Mouse (Mus musculus): Measurements from ENCODE around the gene Cmtm6.

DNA sequence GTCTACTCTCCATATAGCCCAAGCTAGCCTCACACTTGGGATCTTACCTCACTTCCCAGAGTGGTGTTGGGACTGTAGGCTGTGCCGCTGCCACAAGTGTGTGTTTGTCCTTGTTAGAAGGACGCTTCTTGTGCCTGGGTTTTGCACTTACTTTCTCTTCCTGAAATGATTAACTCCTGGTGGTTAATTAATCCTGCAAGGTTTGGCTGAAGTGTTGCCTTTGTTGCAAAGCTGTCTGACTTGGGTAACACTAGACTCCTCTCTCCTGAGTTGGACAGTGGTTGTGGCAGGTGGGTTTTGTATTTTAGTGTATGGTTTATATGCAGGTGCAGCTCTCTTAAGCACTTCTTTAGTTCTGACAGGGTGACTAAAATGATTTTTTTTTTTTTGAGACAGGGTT lies 29.9 kb upstream of the Cmtm6 start:
- no peak for TF ChIP-seq TAL1 (IDR thresholded peaks at IDR 0.05; ENCODE audit: low read length)
- TF ChIP-seq GATA1 (IDR thresholded peaks at IDR 0.05; ENCODE audit: low read length), result no peak

All from erythroblast, embryonic 14.5 days (primary cell).